Mouse (Mus musculus) regulatory T cell (primary cell): ENCODE measurements at regions not wholly inside any gene's neighbourhood (a gene's known extent, or its start where the extent isn't known, plus 50 kb on each side); places are given as distances from the start of the nearest gene placed in this dataset.

ENCODE experiments used
- in situ Hi-C: fragments of 300-600 bp; cut with MboI, MseI; formaldehyde crosslinking; loops from one replicate; pipeline ENCODE4 v1.15.1; 2025; ENCODE audit warnings: high pct_unique_total_duplicates

GRCm38 (mm10) chr1:94235426-94235825, 183.1 kb upstream of the Pdcd1 start:
- in situ Hi-C loops: no loop called here

- in situ Hi-C loops: no loop called here
These were observed 168.7 kb upstream of the Pdcd1 start for GRCm38 (mm10) chr1:94221006-94221405.

GRCm38 (mm10) chr1:94217407-94217806, 165.1 kb upstream of the Pdcd1 start:
- in situ Hi-C loops: no loop called here

- in situ Hi-C loops: no loop called here
These were observed 156.6 kb upstream of the Pdcd1 start for GRCm38 (mm10) chr1:94208929-94209328.

- in situ Hi-C loops: no loop called here
These were observed 155.5 kb upstream of the Pdcd1 start for GRCm38 (mm10) chr1:94207859-94208258.

GRCm38 (mm10) chr1:94203281-94203680, 150.9 kb upstream of the Pdcd1 start:
- in situ Hi-C loops: no loop called here

GRCm38 (mm10) chr1:94183876-94184275, 131.5 kb upstream of the Pdcd1 start:
- in situ Hi-C loops: no loop called here

GRCm38 (mm10) chr1:94149958-94150357, 97.6 kb upstream of the Pdcd1 start:
- in situ Hi-C loops: no loop called here

GRCm38 (mm10) chr1:94147015-94147414, 94.7 kb upstream of the Pdcd1 start:
- in situ Hi-C loops: no loop called here

GRCm38 (mm10) chr1:94140518-94140917, 88.2 kb upstream of the Pdcd1 start:
- in situ Hi-C loops: no loop called here

- in situ Hi-C loops: no loop called here
These were observed 87.2 kb upstream of the Pdcd1 start for GRCm38 (mm10) chr1:94139445-94140062.

GRCm38 (mm10) chr1:94136731-94137130, 84.4 kb upstream of the Pdcd1 start:
- in situ Hi-C loops: no loop called here
